Mouse (Mus musculus) heart, postnatal 0 days (tissue): ENCODE results near the gene Gja10.

ENCODE experiments used
- CTCF ChIP-seq: IDR thresholded peaks from 2 replicates; pipeline ENCODE4 v1.5.1; 2016; ENCODE audit warnings: antibody characterized with exemption, control low read depth, low read depth
- EP300 ChIP-seq: IDR thresholded peaks from 2 replicates; pipeline ENCODE4 v1.6.1; 2016; ENCODE audit warnings: antibody characterized with exemption, low read depth

DNA sequence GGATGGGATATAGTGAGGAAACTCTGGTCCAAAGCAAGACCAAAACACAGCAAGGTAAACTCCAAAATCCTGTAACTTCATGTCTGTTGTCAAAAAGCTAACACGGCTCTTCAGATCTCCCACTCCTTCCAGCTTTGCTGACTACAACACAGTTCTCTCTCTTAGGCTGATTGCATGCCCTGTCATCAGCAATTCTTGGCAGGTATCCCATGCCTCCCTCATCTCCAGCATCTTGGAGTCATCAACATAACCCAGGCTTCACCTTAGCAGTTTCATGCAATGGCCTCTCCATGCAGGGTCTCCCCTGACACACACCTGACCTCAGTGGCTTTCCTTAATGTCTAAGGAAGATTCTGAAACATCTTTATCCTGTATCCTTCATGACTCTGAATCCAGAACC lies 53.4 kb downstream of the Gja10 start:
- TF ChIP-seq CTCF (no peak), EP300 (no peak)
